Mouse (Mus musculus): ENCODE measurements around the gene Tesk1. TPM values are rescaled to one million over a fixed set of nuclear protein-coding genes. Genes with fewer than 3 reads are reported as not detected.

Tesk1 gene
- polyA plus RNA-seq, 1 experiment, result 109 TPM

DNA sequence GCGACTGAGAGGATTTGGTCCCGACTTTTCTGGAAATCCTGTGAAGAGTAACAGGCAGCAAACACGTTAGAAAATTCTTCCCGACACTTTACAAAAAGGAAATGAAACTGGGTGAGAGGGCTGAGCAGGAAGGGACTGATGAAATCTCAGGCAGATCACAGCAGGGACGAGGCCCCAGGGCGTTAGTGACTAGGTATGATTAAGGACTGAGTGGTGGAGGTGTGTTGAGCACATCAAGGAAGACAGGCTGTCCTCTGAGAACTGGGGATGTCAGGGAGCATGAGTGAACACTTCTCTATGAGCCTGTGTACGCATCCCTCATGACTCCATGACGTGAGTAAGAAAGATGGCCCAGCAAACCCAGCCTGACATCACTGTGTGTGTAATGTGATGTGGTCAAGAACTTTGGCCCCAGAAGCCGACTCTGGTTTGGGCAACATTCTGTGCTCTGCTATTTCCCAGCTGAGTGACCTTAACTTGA, 21.9 kb upstream of the Tesk1 start:
- DNase-seq (ENCODE audit: low read depth), result no peak
- no peak for TF ChIP-seq POLR2A (IDR thresholded peaks at IDR 0.05; ENCODE audit: borderline replicate concordance, extremely low read depth, insufficient read depth, insufficient read length, poor library complexity, severe bottlenecking)
- no peak for TF ChIP-seq CTCF (IDR thresholded peaks at IDR 0.05; ENCODE audit: borderline replicate concordance, extremely low read depth, insufficient read depth, insufficient read length)

DNA sequence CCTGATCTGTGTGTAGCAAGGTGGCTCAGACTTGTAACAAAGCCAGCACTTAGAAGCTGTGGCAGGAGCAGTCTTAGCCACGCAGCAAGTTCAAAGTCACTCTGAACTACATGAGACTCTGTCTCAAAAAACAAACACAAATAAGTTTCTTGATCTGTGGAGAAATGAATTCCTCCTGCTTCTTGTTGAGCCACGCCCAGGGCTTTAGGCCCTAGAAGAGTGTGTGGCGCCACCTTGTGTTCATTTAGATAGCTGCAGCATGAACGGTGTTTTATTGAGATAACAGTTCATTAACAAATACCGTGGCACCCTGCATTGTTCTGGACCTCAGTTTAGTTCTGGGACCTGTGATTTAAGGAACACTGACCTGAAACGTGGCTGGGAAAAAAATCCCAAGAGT, 21.4 kb upstream of the Tesk1 start:
- peak; percentile 87 for DNase-seq (ENCODE audit: low read depth)
- no peak for TF ChIP-seq POLR2A (IDR thresholded peaks at IDR 0.05; ENCODE audit: borderline replicate concordance, extremely low read depth, insufficient read depth, insufficient read length, poor library complexity, severe bottlenecking)
- TF ChIP-seq CTCF (IDR thresholded peaks at IDR 0.05; ENCODE audit: borderline replicate concordance, extremely low read depth, insufficient read depth, insufficient read length), result peak; percentile 80; the same call in 1 of the 2 replicates

DNA sequence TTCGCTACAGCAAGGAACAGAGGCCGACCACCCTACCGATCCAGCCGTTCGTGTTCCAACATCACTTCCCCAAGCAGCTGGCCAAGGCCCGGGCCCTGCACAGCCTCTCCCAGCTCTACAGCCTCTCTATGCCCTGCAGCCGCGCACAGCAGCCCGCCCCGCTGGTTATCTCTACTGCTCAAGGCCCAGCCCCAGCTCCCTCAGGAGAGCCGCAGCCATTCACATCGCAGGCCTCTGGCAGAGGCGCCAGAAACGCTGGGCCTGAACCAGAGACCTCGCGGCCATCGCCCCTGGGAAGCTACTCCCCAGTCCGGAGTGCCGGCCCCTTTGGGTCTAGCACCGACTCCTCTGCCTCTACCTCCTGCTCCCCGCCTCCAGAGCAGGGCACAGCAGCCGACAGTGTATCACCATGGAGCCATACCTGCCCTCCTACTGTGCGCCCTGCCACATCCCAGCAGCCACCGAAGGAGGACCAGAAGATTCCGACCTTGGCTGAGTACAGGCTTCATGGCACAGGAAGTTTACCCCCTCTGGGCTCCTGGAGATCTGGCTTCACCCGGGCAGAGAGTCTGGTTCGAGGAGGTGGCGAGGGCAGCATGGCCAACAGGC, 20.0 kb upstream of the Tesk1 start:
- TF ChIP-seq CTCF (IDR thresholded peaks at IDR 0.05; ENCODE audit: borderline replicate concordance, extremely low read depth, insufficient read depth, insufficient read length) (no peak), POLR2A (IDR thresholded peaks at IDR 0.05; ENCODE audit: borderline replicate concordance, extremely low read depth, insufficient read depth, insufficient read length, poor library complexity, severe bottlenecking) (no peak)
- no peak for DNase-seq (ENCODE audit: low read depth)

DNA sequence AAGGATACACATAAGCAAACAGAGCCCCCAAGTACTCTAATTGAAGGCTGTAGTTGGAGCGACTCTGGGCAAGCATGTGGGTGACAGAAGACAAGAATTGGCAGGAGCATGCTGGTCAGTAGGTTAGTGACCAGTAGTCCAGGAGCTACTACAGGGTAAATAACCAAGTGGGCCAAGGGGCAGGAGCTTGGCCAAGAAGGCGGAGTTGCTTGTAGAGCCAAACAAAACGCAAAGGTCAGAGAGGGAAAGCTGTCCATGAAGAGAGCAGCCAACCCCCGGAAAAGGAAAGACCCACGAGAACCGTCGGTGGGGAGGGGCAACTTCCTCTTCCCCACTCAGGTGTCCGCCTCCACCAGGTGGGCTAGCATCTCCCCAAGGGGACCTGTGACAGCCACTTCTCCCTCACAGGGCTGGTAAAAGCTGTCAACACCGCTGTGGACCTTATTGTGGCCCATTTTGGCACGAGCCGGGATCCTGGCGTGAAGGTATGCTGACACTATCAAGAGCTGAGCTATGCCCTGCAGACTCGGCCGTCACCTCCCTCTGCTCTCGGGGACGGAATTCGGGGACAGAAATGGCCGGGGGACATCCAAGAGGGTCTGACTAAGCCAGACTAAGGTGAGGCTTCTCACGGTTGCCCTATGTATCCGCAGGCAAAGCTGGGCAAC, 18.3 kb upstream of the Tesk1 start:
- DNase-seq (ENCODE audit: low read depth), result no peak
- no peak for TF ChIP-seq POLR2A (IDR thresholded peaks at IDR 0.05; ENCODE audit: borderline replicate concordance, extremely low read depth, insufficient read depth, insufficient read length, poor library complexity, severe bottlenecking)

DNA sequence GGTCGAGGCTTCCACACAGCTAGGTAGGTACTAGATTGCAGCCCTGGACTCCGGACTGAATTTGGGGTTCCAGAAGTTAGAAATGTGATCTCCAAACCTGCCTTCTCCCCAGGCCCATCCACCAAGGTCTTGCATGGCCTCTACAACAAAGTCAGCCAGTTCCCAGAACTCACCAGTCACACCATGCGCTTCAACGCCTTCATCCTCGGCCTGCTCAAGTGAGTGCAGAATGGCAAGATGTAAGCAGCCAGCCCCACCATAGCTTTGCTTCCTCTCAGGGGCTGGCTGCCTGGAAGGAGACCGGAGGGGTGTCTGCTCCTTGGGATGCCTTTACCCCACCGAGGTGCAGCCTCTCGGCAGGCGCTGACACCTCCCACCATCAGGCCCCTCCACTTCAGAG, 17.7 kb upstream of the Tesk1 start:
- DNase-seq (ENCODE audit: low read depth), result no peak
- no peak for TF ChIP-seq POLR2A (IDR thresholded peaks at IDR 0.05; ENCODE audit: borderline replicate concordance, extremely low read depth, insufficient read depth, insufficient read length, poor library complexity, severe bottlenecking)

DNA sequence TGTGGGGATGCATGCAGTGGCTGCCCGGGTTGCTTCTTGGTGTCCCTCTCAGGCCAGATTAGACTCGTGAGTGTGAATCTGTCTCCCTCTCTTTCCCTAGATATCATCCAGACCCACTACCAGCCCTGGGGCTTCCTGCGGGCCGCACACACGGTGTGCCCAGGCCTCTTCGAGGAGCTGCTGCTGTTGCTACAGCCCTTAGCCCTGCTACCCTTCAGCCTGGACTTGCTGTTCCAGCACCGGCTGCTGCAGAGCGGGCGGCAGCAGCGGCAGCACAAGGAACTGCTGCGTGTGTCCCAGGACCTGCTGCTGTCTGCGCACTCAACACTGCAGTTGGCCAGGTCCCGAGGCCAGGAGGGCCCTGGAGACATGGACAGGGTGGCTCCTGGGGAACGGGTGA, 16.5 kb upstream of the Tesk1 start:
- no peak for DNase-seq (ENCODE audit: low read depth)
- no peak for TF ChIP-seq CTCF (IDR thresholded peaks at IDR 0.05; ENCODE audit: borderline replicate concordance, extremely low read depth, insufficient read depth, insufficient read length)
- no peak for TF ChIP-seq POLR2A (IDR thresholded peaks at IDR 0.05; ENCODE audit: borderline replicate concordance, extremely low read depth, insufficient read depth, insufficient read length, poor library complexity, severe bottlenecking)

DNA sequence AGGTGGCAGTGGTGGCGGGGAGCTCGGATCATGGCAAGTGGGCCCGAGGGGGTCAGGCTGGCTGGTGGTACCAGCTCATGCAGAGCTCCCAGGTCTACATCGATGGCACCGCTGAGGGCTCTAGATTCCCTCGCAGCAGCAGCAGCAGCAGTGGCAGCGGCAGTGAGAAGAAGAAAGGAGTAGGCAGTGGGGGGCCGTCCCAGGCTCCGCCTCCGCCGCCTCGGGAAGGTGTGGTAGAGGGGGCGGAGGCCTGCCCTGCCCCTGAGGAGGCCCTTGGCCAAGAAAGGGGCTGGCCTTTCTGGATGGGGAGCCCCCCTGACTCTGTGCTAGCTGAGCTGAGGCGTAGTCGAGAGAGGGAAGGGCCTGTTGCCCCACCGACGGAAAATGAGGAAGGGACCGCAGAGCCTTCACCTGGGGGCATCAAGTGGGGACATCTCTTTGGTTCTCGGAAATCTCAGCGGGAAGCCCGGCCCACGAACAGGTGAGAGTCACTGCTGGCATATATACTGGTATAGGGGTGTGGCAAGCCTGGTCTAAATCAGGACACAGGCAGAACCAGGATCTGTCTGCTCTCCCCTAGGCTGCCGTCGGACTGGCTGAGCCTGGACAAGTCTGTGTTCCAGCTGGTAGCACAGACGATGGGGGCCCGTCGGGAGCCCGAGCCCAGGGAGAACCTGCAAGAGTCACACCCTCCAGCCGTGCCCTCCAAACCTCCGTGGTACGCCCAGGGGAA, 15.9 kb upstream of the Tesk1 start:
- TF ChIP-seq POLR2A (IDR thresholded peaks at IDR 0.05; ENCODE audit: borderline replicate concordance, extremely low read depth, insufficient read depth, insufficient read length, poor library complexity, severe bottlenecking) (no peak), CTCF (IDR thresholded peaks at IDR 0.05; ENCODE audit: borderline replicate concordance, extremely low read depth, insufficient read depth, insufficient read length) (no peak)
- DNase-seq (ENCODE audit: low read depth), result peak; percentile 13

DNA sequence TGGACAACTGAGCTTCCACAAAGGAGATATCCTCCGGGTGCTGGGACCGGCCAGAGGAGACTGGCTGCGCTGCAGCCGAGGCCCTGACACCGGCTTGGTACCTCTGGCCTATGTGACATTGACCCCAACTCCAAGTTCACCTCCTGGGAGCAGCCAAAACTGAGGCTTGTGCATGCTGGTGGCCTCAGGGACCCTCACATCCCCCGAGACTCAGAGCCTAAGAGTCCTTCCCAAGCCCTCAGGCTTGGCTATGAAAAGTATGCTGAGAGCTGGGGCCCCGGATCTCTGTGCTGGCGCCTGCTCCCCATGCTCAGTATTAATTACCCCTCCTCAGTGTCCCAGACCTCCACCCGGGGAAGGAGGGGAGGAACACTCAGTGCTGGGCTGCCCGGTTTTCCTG, 15.3 kb upstream of the Tesk1 start:
- TF ChIP-seq CTCF (IDR thresholded peaks at IDR 0.05; ENCODE audit: borderline replicate concordance, extremely low read depth, insufficient read depth, insufficient read length), result no peak
- no peak for TF ChIP-seq POLR2A (IDR thresholded peaks at IDR 0.05; ENCODE audit: borderline replicate concordance, extremely low read depth, insufficient read depth, insufficient read length, poor library complexity, severe bottlenecking)
- DNase-seq (ENCODE audit: low read depth), result no peak

DNA sequence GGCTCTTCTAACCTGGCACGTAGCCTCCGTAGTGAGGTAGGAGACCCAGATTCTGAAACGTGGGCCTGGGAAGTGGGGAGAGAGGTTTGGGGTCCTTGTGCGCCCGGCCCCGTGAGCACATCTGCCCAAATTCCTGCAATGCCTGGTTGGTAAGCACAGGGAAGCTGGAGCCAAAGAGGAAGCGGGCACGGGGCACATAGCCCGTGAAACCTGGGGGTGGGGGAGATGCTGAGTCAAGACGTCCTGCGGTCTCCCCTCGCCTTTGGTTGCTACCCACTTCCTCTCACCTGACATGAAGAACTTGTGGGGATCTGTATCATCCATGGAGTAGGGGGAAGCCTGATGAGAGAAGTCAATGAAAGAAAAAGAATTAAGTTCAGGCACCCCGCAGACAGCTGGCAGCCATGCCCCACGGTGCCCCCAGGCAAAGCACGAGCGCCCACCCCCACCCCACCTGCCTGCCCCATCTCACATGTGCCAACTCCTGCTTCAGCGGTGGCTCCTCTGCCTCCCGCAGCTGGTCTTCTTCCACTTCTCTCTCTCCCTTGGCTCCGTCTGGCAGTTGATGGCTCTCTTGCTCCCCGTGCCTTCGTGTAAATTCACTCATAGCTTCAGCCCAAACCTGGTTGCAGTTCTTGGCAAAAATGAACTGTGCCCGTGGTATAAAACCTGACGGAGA, 14.1 kb upstream of the Tesk1 start:
- TF ChIP-seq CTCF (IDR thresholded peaks at IDR 0.05; ENCODE audit: borderline replicate concordance, extremely low read depth, insufficient read depth, insufficient read length), result no peak
- no peak for TF ChIP-seq POLR2A (IDR thresholded peaks at IDR 0.05; ENCODE audit: borderline replicate concordance, extremely low read depth, insufficient read depth, insufficient read length, poor library complexity, severe bottlenecking)
- DNase-seq (ENCODE audit: low read depth), result peak; percentile 29

DNA sequence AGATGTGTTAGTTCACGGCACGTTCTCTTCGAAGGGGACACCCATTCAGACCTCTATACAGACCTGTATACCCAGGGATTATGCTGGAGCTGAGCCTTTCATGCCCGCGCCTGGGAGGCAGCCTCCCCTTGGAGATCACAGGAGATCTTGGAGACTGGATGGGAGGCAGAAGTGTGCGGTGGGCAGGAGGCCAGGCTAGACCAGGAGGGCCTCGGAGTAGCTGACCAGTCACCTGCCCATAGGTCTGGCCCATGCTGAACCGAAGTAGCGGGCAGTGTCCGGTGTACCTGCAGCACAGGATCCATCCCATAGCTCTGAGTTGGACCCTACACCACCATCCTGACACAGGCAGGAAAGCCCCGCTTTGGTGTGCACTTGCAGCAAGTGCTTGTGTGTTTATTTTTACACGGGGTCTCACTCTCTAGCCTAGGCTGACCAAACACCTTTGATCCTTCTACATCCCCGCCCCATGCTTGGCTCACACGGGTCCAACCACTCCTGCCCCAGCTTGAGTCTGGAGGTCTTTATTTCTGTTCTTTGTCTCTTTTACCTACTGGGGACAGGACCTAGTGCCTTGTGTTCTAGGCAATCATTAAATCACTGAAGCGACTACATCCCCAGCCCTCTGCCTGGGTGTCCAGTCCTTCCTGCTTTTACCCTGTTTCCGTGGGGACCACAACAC, 13.4 kb upstream of the Tesk1 start:
- peak; percentile 18 for DNase-seq (ENCODE audit: low read depth)
- TF ChIP-seq POLR2A (IDR thresholded peaks at IDR 0.05; ENCODE audit: borderline replicate concordance, extremely low read depth, insufficient read depth, insufficient read length, poor library complexity, severe bottlenecking) (no peak), CTCF (IDR thresholded peaks at IDR 0.05; ENCODE audit: borderline replicate concordance, extremely low read depth, insufficient read depth, insufficient read length) (no peak)

DNA sequence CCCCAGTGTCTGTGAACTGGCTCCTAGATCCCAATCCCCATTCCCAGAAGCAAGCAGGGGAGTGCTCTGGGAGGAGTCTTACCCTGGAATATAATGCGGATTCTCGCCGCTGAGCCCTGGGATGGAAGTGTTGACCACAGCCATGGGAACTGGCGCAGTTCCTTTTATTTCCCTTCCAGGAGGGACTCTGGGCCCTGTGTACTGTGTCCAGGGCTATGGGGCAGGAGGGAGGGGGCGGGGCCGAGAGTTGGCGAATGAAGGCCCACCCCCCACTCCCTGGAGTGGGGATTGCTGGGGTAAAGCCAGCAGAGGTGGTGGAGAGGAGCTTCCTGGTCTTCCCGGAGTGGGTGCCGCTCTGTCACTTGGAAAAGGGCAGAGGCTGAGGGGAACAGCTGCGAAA, 12.8 kb upstream of the Tesk1 start, which contains the start of gene Fam166b:
Fam166b (minus strand) TSS at position 189 of the 400 bp plus-strand sequence.
- TF ChIP-seq POLR2A (IDR thresholded peaks at IDR 0.05; ENCODE audit: borderline replicate concordance, extremely low read depth, insufficient read depth, insufficient read length, poor library complexity, severe bottlenecking) (no peak), CTCF (IDR thresholded peaks at IDR 0.05; ENCODE audit: borderline replicate concordance, extremely low read depth, insufficient read depth, insufficient read length) (no peak)
- peak; percentile 35 for DNase-seq (ENCODE audit: low read depth)

All from brain, embryonic 14.5 days (tissue).